Comparison of ENCODE assay signal across 16 mouse cellular contexts in genomic region chr1:77460831-77461629, GRCm38 (mm10). TPM values are rescaled to one million over a fixed set of nuclear protein-coding genes. Genes with fewer than 3 reads are reported as not detected.
DNase-seq lines count a peak whose midpoint lies in the region; ATAC-seq lines count a peak whose summit lies in the region.
"Had no signal": no experiment of that assay in that cellular context is flagged by ENCODE, and none has a peak within 500 bp of the region (broad histone marks: within the 10 kb centered on the region; RNA-seq: fewer than 3 reads in every experiment).

No protein-coding gene starts in this region.

- H3K27me3 ChIP-seq in embryonic facial prominence, embryonic 13.5 days, result no peaks in the 10 kb centered on the region
- H3K27me3 ChIP-seq in embryonic facial prominence, embryonic 10.5 days (replicated peaks; ENCODE audit: low read depth, poor library complexity, severe bottlenecking), result no peaks in the 10 kb centered on the region
- H3K27me3 ChIP-seq in kidney, embryonic 15.5 days, result no peaks in the 10 kb centered on the region
- no peaks in the 10 kb centered on the region for H3K27me3 ChIP-seq in heart, embryonic 15.5 days
- H3K27me3 ChIP-seq: embryonic facial prominence, embryonic 12.5 days; midbrain, embryonic 15.5 days; neural tube, embryonic 15.5 days had no signal

- WGBS in embryonic facial prominence, embryonic 13.5 days, result 60% methylated on average over 11 of the region's 11 CpGs
- WGBS in embryonic facial prominence, embryonic 10.5 days, result 67% methylated on average over 11 of the region's 11 CpGs
- WGBS in kidney, embryonic 15.5 days, result 48% methylated on average over 11 of the region's 11 CpGs
- WGBS in heart, embryonic 15.5 days, result 55% methylated on average over 11 of the region's 11 CpGs

- H3K36me3 ChIP-seq in embryonic facial prominence, embryonic 13.5 days, result no peaks in the 10 kb centered on the region
- 0 out of 2 replicates have a peak, but pooled peaks cover 3% of the 10 kb centered on the region for H3K36me3 ChIP-seq in embryonic facial prominence, embryonic 10.5 days (replicated peaks)
- H3K36me3 ChIP-seq in kidney, embryonic 15.5 days, result no peaks in the 10 kb centered on the region
- H3K36me3 ChIP-seq in heart, embryonic 15.5 days, result no peaks in the 10 kb centered on the region
- H3K36me3 ChIP-seq: midbrain, embryonic 15.5 days; neural tube, embryonic 15.5 days had no signal

- peak overlapping the region; percentile 52; the same call in 1 of the 2 replicates for H3K27ac ChIP-seq in embryonic facial prominence, embryonic 13.5 days
- H3K27ac ChIP-seq in embryonic facial prominence, embryonic 10.5 days (replicated peaks), result no peak overlapping the region
- H3K27ac ChIP-seq in kidney, embryonic 15.5 days, result peak overlapping the region; percentile 46; the same call in 1 of the 2 replicates
- peak overlapping the region; percentile 71 for H3K27ac ChIP-seq in heart, embryonic 15.5 days
- H3K27ac ChIP-seq: embryonic facial prominence, embryonic 12.5 days; midbrain, embryonic 15.5 days; neural tube, embryonic 15.5 days had no signal

- H3K9ac ChIP-seq in embryonic facial prominence, embryonic 13.5 days, result no peak overlapping the region
- H3K9ac ChIP-seq in kidney, embryonic 15.5 days, result no peak overlapping the region
- no peak overlapping the region for H3K9ac ChIP-seq in heart, embryonic 15.5 days
- H3K9ac ChIP-seq: embryonic facial prominence, embryonic 12.5 days; liver, postnatal 0 days; midbrain, embryonic 15.5 days; neural tube, embryonic 15.5 days had no signal

- no peak for DNase-seq in embryonic facial prominence, embryonic 10.5 days (ENCODE audit: low spot score)
- no peak for DNase-seq in kidney, adult 18-20 months
- peak; percentile 67 for DNase-seq in 3T3-L1 (ENCODE audit: low read depth, low spot score)
- no peak for DNase-seq in neural tube, embryonic 10.5 days (ENCODE audit: extremely low spot score, low spot score)
- no peak for DNase-seq in yolk sac, embryonic 10.5 days (ENCODE audit: low spot score)
- DNase-seq: cerebellum, adult 9-10 months; liver, postnatal 0 days; right cerebral cortex, postnatal 25 days; thymus, adult 18-20 months had no signal

- ATAC-seq in embryonic facial prominence, embryonic 13.5 days (ENCODE audit: insufficient number of reproducible peaks, insufficient read depth, low FRiP score, low TSS enrichment, low read depth), result no peak
- no peak for ATAC-seq in kidney, embryonic 15.5 days (replicated peaks; ENCODE audit: low FRiP score)
- no peak for ATAC-seq in heart, embryonic 15.5 days (replicated peaks; ENCODE audit: insufficient number of reproducible peaks, insufficient read depth, low FRiP score, low read depth)
- ATAC-seq: forebrain, embryonic 16.5 days; liver, postnatal 0 days; midbrain, embryonic 15.5 days had no signal

- H3K4me2 ChIP-seq in embryonic facial prominence, embryonic 13.5 days, result no peak overlapping the region
- no peak overlapping the region for H3K4me2 ChIP-seq in kidney, embryonic 15.5 days
- H3K4me2 ChIP-seq in heart, embryonic 15.5 days, result no peak overlapping the region
- H3K4me2 ChIP-seq: embryonic facial prominence, embryonic 12.5 days; midbrain, embryonic 15.5 days; neural tube, embryonic 15.5 days had no signal

- H3K4me1 ChIP-seq in embryonic facial prominence, embryonic 13.5 days, result peaks cover 54% of the 10 kb centered on the region
- peaks cover 29% of the 10 kb centered on the region for H3K4me1 ChIP-seq in embryonic facial prominence, embryonic 10.5 days
- H3K4me1 ChIP-seq in kidney, embryonic 15.5 days, result peaks cover 37% of the 10 kb centered on the region
- H3K4me1 ChIP-seq in heart, embryonic 15.5 days (replicated peaks), result peaks cover 14% of the 10 kb centered on the region

- no peak overlapping the region for H3K4me3 ChIP-seq in embryonic facial prominence, embryonic 13.5 days
- H3K4me3 ChIP-seq in embryonic facial prominence, embryonic 10.5 days, result no peak overlapping the region
- no peak overlapping the region for H3K4me3 ChIP-seq in kidney, embryonic 15.5 days (replicated peaks)
- no peak overlapping the region for H3K4me3 ChIP-seq in heart, embryonic 15.5 days
- H3K4me3 ChIP-seq: embryonic facial prominence, embryonic 12.5 days; midbrain, embryonic 15.5 days; neural tube, embryonic 15.5 days had no signal

- H3K9me3 ChIP-seq in embryonic facial prominence, embryonic 13.5 days, result no peaks in the 10 kb centered on the region
- H3K9me3 ChIP-seq in embryonic facial prominence, embryonic 10.5 days, result no peaks in the 10 kb centered on the region
- no peaks in the 10 kb centered on the region for H3K9me3 ChIP-seq in kidney, embryonic 15.5 days (replicated peaks)
- H3K9me3 ChIP-seq in heart, embryonic 15.5 days (replicated peaks), result no peaks in the 10 kb centered on the region
- H3K9me3 ChIP-seq: embryonic facial prominence, embryonic 12.5 days; midbrain, embryonic 15.5 days; neural tube, embryonic 15.5 days had no signal

RNA-seq across cellular contexts. Expression of gene Epha4, which starts 53.9 kb away (rescaled TPM):
- 65.9 and 70.7 TPM in 2 replicates for polyA plus RNA-seq in embryonic facial prominence, embryonic 13.5 days (2015; fragmentation: Nextera tagmentation; extraction: Ambion mirVana)
- 26.2 and 29.1 TPM in 2 replicates for polyA plus RNA-seq in embryonic facial prominence, embryonic 10.5 days (2016; fragmentation: Nextera tagmentation; extraction: Ambion mirVana)
- polyA plus RNA-seq in kidney, embryonic 15.5 days (2015; fragmentation: Nextera tagmentation; extraction: Ambion mirVana), result 17.2 and 18.2 TPM in 2 replicates
- polyA plus RNA-seq in heart, embryonic 15.5 days (2015; fragmentation: Nextera tagmentation; extraction: Ambion mirVana), result 6.9 and 8.6 TPM in 2 replicates
